26 mouse cellular contexts compared by ENCODE assay signal in the genomic region with DNA sequence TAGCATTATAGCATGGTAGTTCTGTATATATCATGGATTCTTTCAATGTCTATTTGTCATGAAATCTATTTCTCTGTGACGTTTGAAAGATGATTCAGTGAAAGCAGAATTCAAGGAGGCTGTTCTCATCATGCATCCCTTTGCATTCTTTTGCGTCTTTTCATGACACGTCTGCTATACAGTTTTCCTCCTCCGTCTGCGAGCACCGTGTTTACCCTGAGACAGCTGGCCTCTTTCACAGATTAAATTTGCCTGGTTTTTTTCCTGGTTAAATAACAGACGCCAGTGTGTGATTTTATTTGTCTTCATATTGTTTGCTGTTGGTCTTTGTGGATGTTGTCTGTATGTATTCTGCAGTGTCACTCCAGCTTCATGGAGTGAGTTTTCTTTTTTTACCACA.
DNase-seq lines count a peak whose midpoint lies in the region; ATAC-seq and TF ChIP-seq lines count a peak whose summit lies in the region.
"Had no signal": no experiment of that assay in that cellular context is flagged by ENCODE, and none has a peak within 500 bp of the region (broad histone marks: within the 10 kb centered on the region; RNA-seq: fewer than 3 reads in every experiment).

No protein-coding gene starts in this region.

- H3K9me3 ChIP-seq in forebrain, embryonic 15.5 days: no peaks in the 10 kb centered on the region
- no peaks in the 10 kb centered on the region for H3K9me3 ChIP-seq in forebrain, embryonic 10.5 days
- H3K9me3 ChIP-seq in midbrain, embryonic 11.5 days (ENCODE audit: control insufficient read depth, low read length): no peaks in the 10 kb centered on the region
- H3K9me3 ChIP-seq in midbrain, embryonic 13.5 days: no peaks in the 10 kb centered on the region
- H3K9me3 ChIP-seq: embryonic facial prominence, embryonic 10.5 days; embryonic facial prominence, embryonic 15.5 days; heart, embryonic 13.5 days; liver, embryonic 12.5 days; midbrain, embryonic 15.5 days; stomach, embryonic 15.5 days had no signal

- H3K9ac ChIP-seq in forebrain, embryonic 15.5 days (replicated peaks): no peak overlapping the region
- H3K9ac ChIP-seq in midbrain, embryonic 11.5 days (ENCODE audit: low read length): no peak overlapping the region
- no peak overlapping the region for H3K9ac ChIP-seq in midbrain, embryonic 13.5 days (replicated peaks)
- H3K9ac ChIP-seq: embryonic facial prominence, embryonic 15.5 days; heart, embryonic 13.5 days; hindbrain, embryonic 14.5 days; liver, embryonic 12.5 days; liver, postnatal 0 days; midbrain, embryonic 15.5 days; stomach, embryonic 15.5 days had no signal

- peak; percentile 66 for ATAC-seq in forebrain, embryonic 15.5 days (replicated peaks)
- ATAC-seq in midbrain, embryonic 11.5 days (ENCODE audit: low FRiP score): no peak; the same call in 1 of the 2 replicates
- ATAC-seq in midbrain, embryonic 13.5 days: no peak
- ATAC-seq: intestine, postnatal 0 days; liver, embryonic 12.5 days; liver, postnatal 0 days; lung, postnatal 0 days; midbrain, embryonic 15.5 days had no signal

- no peaks in the 10 kb centered on the region for H3K27me3 ChIP-seq in forebrain, embryonic 15.5 days
- H3K27me3 ChIP-seq in forebrain, embryonic 10.5 days (ENCODE audit: poor library complexity, severe bottlenecking): no peaks in the 10 kb centered on the region
- no peaks in the 10 kb centered on the region for H3K27me3 ChIP-seq in midbrain, embryonic 11.5 days (ENCODE audit: control insufficient read depth, insufficient read depth, low read length)
- no peaks in the 10 kb centered on the region for H3K27me3 ChIP-seq in midbrain, embryonic 13.5 days
- H3K27me3 ChIP-seq: embryonic facial prominence, embryonic 15.5 days; heart, embryonic 13.5 days; liver, embryonic 12.5 days; midbrain, embryonic 15.5 days; stomach, embryonic 15.5 days had no signal

- no peak overlapping the region for H3K27ac ChIP-seq in forebrain, embryonic 15.5 days (replicated peaks)
- no peak overlapping the region for H3K27ac ChIP-seq in forebrain, embryonic 10.5 days
- no peak overlapping the region for H3K27ac ChIP-seq in midbrain, embryonic 11.5 days (ENCODE audit: low read depth, low read length)
- no peak overlapping the region for H3K27ac ChIP-seq in midbrain, embryonic 13.5 days
- H3K27ac ChIP-seq: embryonic facial prominence, embryonic 10.5 days; embryonic facial prominence, embryonic 15.5 days; heart, embryonic 13.5 days; hindbrain, embryonic 14.5 days; layer of hippocampus, adult 2 months; liver, embryonic 12.5 days; macrophage; midbrain, embryonic 15.5 days; stomach, embryonic 15.5 days had no signal

- no peak for DNase-seq in forebrain, embryonic 10.5 days (ENCODE audit: extremely low spot score, low spot score)
- DNase-seq in midbrain, embryonic 11.5 days (ENCODE audit: low spot score, missing footprints): peak; percentile 82
- DNase-seq in brain, embryonic 14.5 days (ENCODE audit: low read depth): peak; percentile 76
- DNase-seq in gastrocnemius, postnatal 4 days (ENCODE audit: low spot score in 2 of 2): no peak
- no peak for DNase-seq in thymus, postnatal 36 days
- DNase-seq: adrenal gland, postnatal 14 days; cerebellum, adult 8-10 months; cerebellum, postnatal 25 days; heart, postnatal 10 days; kidney, postnatal 36 days; left cerebral cortex, postnatal 4 days; liver, postnatal 0 days; thymus, postnatal 14 days had no signal

- WGBS in forebrain, embryonic 15.5 days: 23% methylated on average over 7 of the region's 7 CpGs
- WGBS in forebrain, embryonic 10.5 days: 85% methylated on average over 7 of the region's 7 CpGs
- WGBS in midbrain, embryonic 11.5 days: 72% methylated on average over 7 of the region's 7 CpGs
- WGBS in midbrain, embryonic 13.5 days: 57% methylated on average over 7 of the region's 7 CpGs

- H3K4me2 ChIP-seq in forebrain, embryonic 15.5 days (replicated peaks): no peak overlapping the region
- no peak overlapping the region for H3K4me2 ChIP-seq in midbrain, embryonic 11.5 days
- no peak overlapping the region for H3K4me2 ChIP-seq in midbrain, embryonic 13.5 days (replicated peaks)
- H3K4me2 ChIP-seq: embryonic facial prominence, embryonic 15.5 days; heart, embryonic 13.5 days; hindbrain, embryonic 14.5 days; liver, embryonic 12.5 days; midbrain, embryonic 15.5 days; stomach, embryonic 15.5 days had no signal

- no peak overlapping the region for H3K4me3 ChIP-seq in forebrain, embryonic 15.5 days
- H3K4me3 ChIP-seq in forebrain, embryonic 10.5 days: no peak overlapping the region
- H3K4me3 ChIP-seq in midbrain, embryonic 11.5 days (ENCODE audit: low read depth, low read length): no peak overlapping the region
- H3K4me3 ChIP-seq in midbrain, embryonic 13.5 days (replicated peaks): no peak overlapping the region
- H3K4me3 ChIP-seq: embryonic facial prominence, embryonic 10.5 days; embryonic facial prominence, embryonic 15.5 days; heart, embryonic 13.5 days; layer of hippocampus, adult 2 months; liver, embryonic 12.5 days; midbrain, embryonic 15.5 days; stomach, embryonic 15.5 days had no signal

- no peaks in the 10 kb centered on the region for H3K36me3 ChIP-seq in forebrain, embryonic 15.5 days
- H3K36me3 ChIP-seq in forebrain, embryonic 10.5 days (replicated peaks): no peaks in the 10 kb centered on the region
- no peaks in the 10 kb centered on the region for H3K36me3 ChIP-seq in midbrain, embryonic 11.5 days (ENCODE audit: control insufficient read depth, insufficient read depth, low read length)
- no peaks in the 10 kb centered on the region for H3K36me3 ChIP-seq in midbrain, embryonic 13.5 days
- H3K36me3 ChIP-seq: embryonic facial prominence, embryonic 10.5 days; embryonic facial prominence, embryonic 15.5 days; heart, embryonic 13.5 days; liver, embryonic 12.5 days; midbrain, embryonic 15.5 days; stomach, embryonic 15.5 days had no signal

- 0 out of 2 replicates have a peak, but pooled peaks cover 4% of the 10 kb centered on the region for H3K4me1 ChIP-seq in forebrain, embryonic 15.5 days
- no peaks in the 10 kb centered on the region for H3K4me1 ChIP-seq in forebrain, embryonic 10.5 days
- H3K4me1 ChIP-seq in midbrain, embryonic 11.5 days (ENCODE audit: control insufficient read depth, insufficient read depth, low read length): no peaks in the 10 kb centered on the region
- no peaks in the 10 kb centered on the region for H3K4me1 ChIP-seq in midbrain, embryonic 13.5 days (replicated peaks)
- H3K4me1 ChIP-seq: embryonic facial prominence, embryonic 15.5 days; heart, embryonic 13.5 days; liver, embryonic 12.5 days; midbrain, embryonic 15.5 days; stomach, embryonic 15.5 days had no signal

- TF ChIP-seq POLR2A in brain, embryonic 14.5 days (IDR thresholded peaks at IDR 0.05; ENCODE audit: borderline replicate concordance, extremely low read depth, insufficient read depth, insufficient read length, poor library complexity, severe bottlenecking): no peak

- no peak for TF ChIP-seq CTCF in brain, embryonic 14.5 days (IDR thresholded peaks at IDR 0.05; ENCODE audit: borderline replicate concordance, extremely low read depth, insufficient read depth, insufficient read length)

Comparison
In these comparisons a context has a peak if more than half of its experiments do, and no peak if none do; other contexts are left out.
1. DNase-seq: peak in midbrain, embryonic 11.5 days (single experiment) and brain, embryonic 14.5 days (single experiment); none in forebrain, embryonic 10.5 days (single experiment), gastrocnemius, postnatal 4 days (0 of 2) and thymus, postnatal 36 days (0 of 2).